Mouse (Mus musculus) limb, embryonic 14.5 days (tissue): ENCODE measurements at regions not wholly inside any gene's neighbourhood (a gene's known extent, or its start where the extent isn't known, plus 50 kb on each side); places are given as distances from the start of the nearest gene placed in this dataset.

Experiments
- ATAC-seq: fragments of 200-750 bp; cut with Nextera tagmentation; 2 replicates; pipeline ENCODE4 v1.8.0; 2017; ENCODE audit warnings: low read depth, moderate number of reproducible peaks, moderate TSS enrichment; ENCODE audit not compliant: low FRiP score
- DNase-seq: peaks from one replicate; pipeline ENCODE4 v3.0.0-alpha.2; 2015; ENCODE audit warnings: low spot score
- H3K27ac ChIP-seq: fragments of 300-500 bp; sonication (generic); replicated peaks from 2 replicates; pipeline ENCODE4 v1.5.1; 2014; ENCODE audit warnings: low read depth, mild to moderate bottlenecking, low read length, moderate library complexity, mixed read lengths
- H3K27me3 ChIP-seq: fragments of 300-500 bp; sonication (generic); 2 replicates; pipeline ENCODE4 v1.6.1; 2014; ENCODE audit warnings: low read length, mixed read lengths; ENCODE audit not compliant: control insufficient read depth, insufficient read depth
- H3K36me3 ChIP-seq: fragments of 300-500 bp; sonication (generic); 2 replicates; pipeline ENCODE4 v1.6.1; 2014; ENCODE audit warnings: mild to moderate bottlenecking, low read length, moderate library complexity, mixed read lengths; ENCODE audit not compliant: control insufficient read depth, insufficient read depth
- H3K4me1 ChIP-seq: fragments of 300-500 bp; sonication (generic); 2 replicates; pipeline ENCODE4 v1.6.1; 2014; ENCODE audit warnings: antibody characterized with exemption, low read length, mixed read lengths; ENCODE audit not compliant: control insufficient read depth, insufficient read depth
- H3K4me2 ChIP-seq: fragments of 300-500 bp; sonication (generic); replicated peaks from 2 replicates; pipeline ENCODE4 v1.6.1; 2014; ENCODE audit warnings: low read depth, mild to moderate bottlenecking, low read length, moderate library complexity; ENCODE audit not compliant: severe bottlenecking
- H3K4me3 ChIP-seq: fragments of 300-500 bp; sonication (generic); replicated peaks from 2 replicates; pipeline ENCODE4 v1.5.1; 2014; ENCODE audit warnings: low read length
- H3K9ac ChIP-seq: fragments of 300-500 bp; sonication (generic); 2 replicates; pipeline ENCODE4 v1.6.1; 2014; ENCODE audit warnings: mild to moderate bottlenecking, low read depth, low read length, moderate library complexity; ENCODE audit not compliant: severe bottlenecking
- H3K9me3 ChIP-seq: fragments of 300-500 bp; sonication (generic); 2 replicates; pipeline ENCODE4 v1.6.1; 2016; ENCODE audit warnings: low read length; ENCODE audit not compliant: control insufficient read depth
- POLR2A ChIP-seq: fragments of 200-500 bp; IDR thresholded peaks from 2 replicates; pipeline ENCODE4 v1.8.0; 2012; ENCODE audit warnings: inconsistent platforms, mild to moderate bottlenecking, moderate library complexity, borderline replicate concordance; ENCODE audit not compliant: insufficient read depth, insufficient read length; ENCODE audit errors: extremely low read depth
- WGBS: fragments of 180-500 bp; shearing (Covaris S2); extraction: QIAGEN DNeasy Blood & Tissue Kit; methylation state at CpG from one replicate; pipeline ENCODE4 v1.1.7; 2014; 5-methylcytosine and 5-hydroxymethylcytosine counted together

- no peaks in the 10 kb centered on the region for H3K27me3 ChIP-seq
- H3K4me3 ChIP-seq = no peak overlapping the region
- no peaks in the 10 kb centered on the region for H3K36me3 ChIP-seq
- H3K9me3 ChIP-seq = no peaks in the 10 kb centered on the region
- H3K27ac ChIP-seq = no peak overlapping the region
- H3K9ac ChIP-seq = no peak overlapping the region
- ATAC-seq (peak; percentile 56), DNase-seq (peak; percentile 54)
- H3K4me1 ChIP-seq = peaks cover 28% of the 10 kb centered on the region
- 0 out of 2 replicates have a peak overlapping the region, but pooled peaks have one; percentile 20 for H3K4me2 ChIP-seq
- 18% methylated on average over 11 of the region's 11 CpGs for WGBS
- TF ChIP-seq POLR2A = no peak
Observed at GRCm38 (mm10) chr13:112063409-112064111, 224.7 kb upstream of the Ankrd55 start.

- 65% methylated on average over 10 of the region's 10 CpGs for WGBS
- Histone ChIP-seq H3K9me3 (no peaks in the 10 kb centered on the region), H3K4me2 (no peak overlapping the region), H3K4me1 (peaks cover 25% of the 10 kb centered on the region), H3K36me3 (no peaks in the 10 kb centered on the region), H3K27ac (no peak overlapping the region), H3K9ac (no peak overlapping the region), H3K27me3 (no peaks in the 10 kb centered on the region), H3K4me3 (no peak overlapping the region)
- no peak for ATAC-seq
- no peak for TF ChIP-seq POLR2A
- DNase-seq = no peak
Observed at GRCm38 (mm10) chr13:112064681-112065080, 223.6 kb upstream of the Ankrd55 start.

- H3K4me1 ChIP-seq = peaks cover 25% of the 10 kb centered on the region
- no peak overlapping the region for H3K27ac ChIP-seq
- H3K4me3 ChIP-seq = no peak overlapping the region
- H3K9me3 ChIP-seq = no peaks in the 10 kb centered on the region
- 67% methylated on average over 20 of the region's 20 CpGs for WGBS
- no peaks in the 10 kb centered on the region for H3K36me3 ChIP-seq
- DNase-seq (no peak), ATAC-seq (no peak)
- no peaks in the 10 kb centered on the region for H3K27me3 ChIP-seq
- TF ChIP-seq POLR2A = no peak
- no peak overlapping the region for H3K4me2 ChIP-seq
- no peak overlapping the region for H3K9ac ChIP-seq
Observed at GRCm38 (mm10) chr13:112067066-112067847, 221.0 kb upstream of the Ankrd55 start.

GRCm38 (mm10) chr13:112070757-112071156, 217.5 kb upstream of the Ankrd55 start:
- H3K36me3 ChIP-seq = no peaks in the 10 kb centered on the region
- H3K4me3 ChIP-seq = no peak overlapping the region
- DNase-seq (no peak), ATAC-seq (no peak)
- no peak overlapping the region for H3K27ac ChIP-seq
- no peaks in the 10 kb centered on the region for H3K9me3 ChIP-seq
- H3K9ac ChIP-seq = no peak overlapping the region
- no peak for TF ChIP-seq POLR2A
- 76% methylated on average over 4 of the region's 4 CpGs for WGBS
- H3K4me2 ChIP-seq = no peak overlapping the region
- H3K4me1 ChIP-seq = peaks cover 5% of the 10 kb centered on the region; the same call in 1 of the 2 replicates
- H3K27me3 ChIP-seq = no peaks in the 10 kb centered on the region

- Histone ChIP-seq H3K27me3 (no peaks in the 10 kb centered on the region), H3K4me1 (peaks cover 5% of the 10 kb centered on the region; the same call in 1 of the 2 replicates), H3K27ac (no peak overlapping the region), H3K9ac (no peak overlapping the region), H3K4me3 (no peak overlapping the region), H3K36me3 (no peaks in the 10 kb centered on the region), H3K4me2 (no peak overlapping the region), H3K9me3 (no peaks in the 10 kb centered on the region)
- TF ChIP-seq POLR2A = no peak
- WGBS = 75% methylated on average over 10 of the region's 10 CpGs
- ATAC-seq = no peak
- DNase-seq = no peak
Observed at GRCm38 (mm10) chr13:112071209-112071955, 216.9 kb upstream of the Ankrd55 start.
